Mouse (Mus musculus): Measurements from ENCODE around the gene Kmt2e. TPM values are rescaled to one million over a fixed set of nuclear protein-coding genes. Genes with fewer than 3 reads are reported as not detected.

Gene Kmt2e
- polyA plus RNA-seq, 1 experiment from 2014 or later: 27.5 TPM

DNA sequence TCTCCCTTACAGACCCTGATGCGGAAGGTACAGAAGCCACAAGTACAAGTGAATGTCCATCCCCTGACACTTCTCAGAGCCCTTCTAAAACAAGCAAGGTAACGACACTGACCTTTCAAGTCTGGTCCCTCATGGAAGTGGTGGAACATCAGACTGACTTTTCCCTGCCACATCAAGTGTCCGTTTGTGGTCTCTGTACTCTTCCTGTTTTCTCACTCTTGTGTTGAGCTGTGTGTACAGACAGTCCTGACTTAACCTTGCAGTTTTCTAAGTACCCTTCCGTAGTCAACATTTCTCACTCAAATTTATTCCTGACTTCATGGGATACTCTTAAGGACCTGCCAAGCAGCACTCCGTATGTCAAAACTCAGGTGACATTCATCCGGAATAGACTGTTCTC is 66.5 kb downstream of the Kmt2e start:
- Histone ChIP-seq H3K27me3 (ENCODE audit: insufficient read depth, low read length) (no peaks in the 10 kb centered on the region), H3K4me3 (ENCODE audit: low read depth, low read length) (no peak overlapping the region), H3K4me2 (ENCODE audit: low read depth, low read length) (no peak overlapping the region), H3K36me3 (replicated peaks; ENCODE audit: insufficient read depth, low read length) (peaks cover 71% of the 10 kb centered on the region), H3K27ac (ENCODE audit: low read depth) (no peak overlapping the region), H3K4me1 (ENCODE audit: insufficient read depth) (no peaks in the 10 kb centered on the region), H3K9me3 (ENCODE audit: low read length) (no peaks in the 10 kb centered on the region), H3K9ac (replicated peaks) (no peak overlapping the region)
- ATAC-seq (no peak), DNase-seq (no peak)
- TF ChIP-seq EP300 (IDR thresholded peaks at IDR 0.05; ENCODE audit: low read depth) (no peak), CTCF (IDR thresholded peaks at IDR 0.05; ENCODE audit: low read depth) (no peak)
- WGBS (ENCODE audit: insufficient replicate concordance): 75% methylated on average over 6 of the region's 6 CpGs

DNA sequence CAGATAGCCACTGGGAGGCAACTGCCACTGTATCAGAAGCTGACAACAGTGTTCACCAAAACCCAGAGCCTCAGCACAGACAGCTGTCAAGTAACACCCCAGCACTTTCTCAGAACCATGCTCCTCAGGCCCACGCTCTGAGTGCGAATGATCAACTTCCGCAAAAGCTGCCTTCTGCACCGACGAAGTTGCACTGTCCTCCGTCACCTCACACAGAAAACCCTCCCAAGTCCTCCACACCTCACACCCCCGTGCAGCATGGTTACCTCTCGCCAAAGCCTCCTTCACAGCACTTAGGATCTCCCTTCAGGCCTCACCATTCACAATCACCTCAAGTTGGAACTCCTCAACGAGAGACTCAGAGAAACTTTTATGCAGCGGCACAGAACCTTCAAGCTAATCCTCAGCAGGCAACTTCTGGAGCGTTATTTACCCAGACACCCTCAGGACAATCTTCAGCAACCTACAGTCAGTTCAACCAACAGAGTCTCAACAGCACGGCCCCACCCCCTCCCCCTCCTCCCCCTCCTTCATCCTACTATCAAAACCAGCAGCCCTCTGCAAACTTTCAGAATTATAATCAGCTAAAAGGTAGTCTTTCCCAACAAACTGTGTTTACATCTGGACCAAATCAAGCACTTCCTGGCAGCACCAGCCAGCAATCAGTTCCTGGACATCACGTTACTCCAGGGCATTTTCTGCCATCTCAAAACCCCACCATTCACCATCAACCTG is 67.5 kb downstream of the Kmt2e start:
- WGBS (ENCODE audit: insufficient replicate concordance): 87% methylated on average over 13 of the region's 13 CpGs
- Histone ChIP-seq H3K36me3 (replicated peaks; ENCODE audit: insufficient read depth, low read length) (peaks cover 61% of the 10 kb centered on the region), H3K4me3 (ENCODE audit: low read depth, low read length) (no peak overlapping the region), H3K9ac (replicated peaks) (no peak overlapping the region), H3K4me1 (ENCODE audit: insufficient read depth) (no peaks in the 10 kb centered on the region), H3K27me3 (ENCODE audit: insufficient read depth, low read length) (no peaks in the 10 kb centered on the region), H3K9me3 (ENCODE audit: low read length) (no peaks in the 10 kb centered on the region), H3K4me2 (ENCODE audit: low read depth, low read length) (no peak overlapping the region), H3K27ac (ENCODE audit: low read depth) (no peak overlapping the region)
- ATAC-seq: no peak
- no peak for DNase-seq
- TF ChIP-seq EP300 (IDR thresholded peaks at IDR 0.05; ENCODE audit: low read depth) (no peak), CTCF (IDR thresholded peaks at IDR 0.05; ENCODE audit: low read depth) (no peak)

DNA sequence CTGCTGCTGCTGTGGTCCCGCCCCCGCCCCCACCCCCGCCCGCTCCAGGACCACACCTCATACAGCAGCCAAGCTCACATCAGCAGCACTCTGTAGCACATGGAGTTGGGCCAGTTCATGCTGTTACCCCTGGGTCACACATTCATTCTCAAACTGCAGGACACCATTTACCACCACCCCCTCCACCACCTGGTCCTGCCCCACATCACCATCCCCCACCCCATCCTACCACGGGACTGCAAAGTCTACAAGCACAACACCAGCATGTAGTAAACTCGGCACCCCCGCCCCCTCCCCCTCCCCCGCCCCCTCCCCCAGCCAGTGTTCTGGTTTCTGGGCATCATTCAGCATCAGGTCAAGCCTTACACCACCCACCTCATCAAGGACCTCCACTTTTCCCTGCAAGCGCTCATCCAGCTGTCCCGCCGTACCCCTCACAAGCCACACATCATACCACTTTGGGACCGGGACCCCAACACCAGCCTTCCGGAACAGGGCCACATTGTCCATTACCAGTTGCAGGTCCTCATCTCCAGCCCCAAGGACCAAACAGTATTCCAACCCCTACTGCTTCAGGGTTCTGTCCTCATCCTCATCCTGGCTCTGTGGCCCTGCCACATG is 68.2 kb downstream of the Kmt2e start:
- no peak for DNase-seq
- H3K27ac ChIP-seq (ENCODE audit: low read depth): no peak overlapping the region
- ATAC-seq: peak; percentile 21; the same call in 1 of the 2 replicates
- no peaks in the 10 kb centered on the region for H3K9me3 ChIP-seq (ENCODE audit: low read length)
- peaks cover 57% of the 10 kb centered on the region for H3K36me3 ChIP-seq (replicated peaks; ENCODE audit: insufficient read depth, low read length)
- H3K27me3 ChIP-seq (ENCODE audit: insufficient read depth, low read length): no peaks in the 10 kb centered on the region
- H3K4me3 ChIP-seq (ENCODE audit: low read depth, low read length): no peak overlapping the region
- no peaks in the 10 kb centered on the region for H3K4me1 ChIP-seq (ENCODE audit: insufficient read depth)
- no peak overlapping the region for H3K9ac ChIP-seq (replicated peaks)
- H3K4me2 ChIP-seq (ENCODE audit: low read depth, low read length): no peak overlapping the region
- 85% methylated on average over 9 of the region's 13 CpGs for WGBS (ENCODE audit: insufficient replicate concordance)
- TF ChIP-seq CTCF (IDR thresholded peaks at IDR 0.05; ENCODE audit: low read depth) (no peak), EP300 (IDR thresholded peaks at IDR 0.05; ENCODE audit: low read depth) (no peak)

DNA sequence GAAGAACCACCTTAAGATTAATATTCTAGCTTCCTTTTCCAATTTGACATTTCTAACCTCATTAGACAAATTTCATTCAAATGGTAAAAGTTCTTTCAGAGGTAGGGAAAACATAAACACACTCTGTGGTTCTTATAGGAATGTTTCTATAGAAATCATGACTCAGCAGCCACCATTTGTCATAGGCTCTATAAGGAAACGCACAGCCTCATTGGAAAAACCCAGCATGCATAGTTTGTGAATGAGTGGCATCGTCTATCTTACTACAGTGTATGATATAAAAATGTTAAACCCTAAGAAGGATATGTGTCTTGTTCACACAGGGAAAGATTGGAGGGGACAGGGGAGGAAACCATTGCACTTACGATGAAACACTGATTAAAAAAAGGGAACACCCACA is 71.3 kb downstream of the Kmt2e start:
- ATAC-seq: no peak
- Histone ChIP-seq H3K9me3 (ENCODE audit: low read length) (no peaks in the 10 kb centered on the region), H3K4me1 (ENCODE audit: insufficient read depth) (no peaks in the 10 kb centered on the region), H3K9ac (replicated peaks) (no peak overlapping the region), H3K36me3 (replicated peaks; ENCODE audit: insufficient read depth, low read length) (peaks cover 32% of the 10 kb centered on the region), H3K4me3 (ENCODE audit: low read depth, low read length) (no peak overlapping the region), H3K27me3 (ENCODE audit: insufficient read depth, low read length) (no peaks in the 10 kb centered on the region), H3K4me2 (ENCODE audit: low read depth, low read length) (no peak overlapping the region), H3K27ac (ENCODE audit: low read depth) (no peak overlapping the region)
- TF ChIP-seq EP300 (IDR thresholded peaks at IDR 0.05; ENCODE audit: low read depth) (no peak), CTCF (IDR thresholded peaks at IDR 0.05; ENCODE audit: low read depth) (no peak)
- WGBS (ENCODE audit: insufficient replicate concordance): 71% methylated on average over 3 of the region's 3 CpGs
- no peak for DNase-seq

DNA sequence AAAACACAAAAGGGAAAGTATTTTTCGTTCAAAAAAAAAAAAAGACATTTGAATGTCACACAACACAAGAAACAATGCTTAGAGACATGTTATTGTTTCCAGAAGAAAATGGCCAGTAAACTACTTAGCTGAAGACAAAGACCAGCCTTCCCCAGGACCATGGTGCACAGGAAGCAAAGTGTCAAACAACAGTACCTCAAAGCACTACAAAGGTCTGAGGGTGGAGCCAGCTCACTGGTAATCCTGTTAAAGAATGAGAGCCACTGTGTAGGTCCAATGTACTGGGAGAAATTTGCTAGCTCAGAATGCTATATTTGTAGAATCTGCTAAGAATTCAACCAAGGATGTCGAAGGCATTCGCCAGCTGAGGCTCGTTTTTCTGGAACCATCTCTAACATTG is 73.0 kb downstream of the Kmt2e start:
- WGBS (ENCODE audit: insufficient replicate concordance): 86% methylated on average over 4 of the region's 4 CpGs
- Histone ChIP-seq H3K9me3 (ENCODE audit: low read length) (no peaks in the 10 kb centered on the region), H3K4me2 (ENCODE audit: low read depth, low read length) (no peak overlapping the region), H3K4me3 (ENCODE audit: low read depth, low read length) (no peak overlapping the region), H3K9ac (replicated peaks) (no peak overlapping the region), H3K4me1 (ENCODE audit: insufficient read depth) (no peaks in the 10 kb centered on the region), H3K36me3 (replicated peaks; ENCODE audit: insufficient read depth, low read length) (peaks cover 16% of the 10 kb centered on the region), H3K27me3 (ENCODE audit: insufficient read depth, low read length) (no peaks in the 10 kb centered on the region), H3K27ac (ENCODE audit: low read depth) (no peak overlapping the region)
- ATAC-seq: no peak
- TF ChIP-seq CTCF (IDR thresholded peaks at IDR 0.05; ENCODE audit: low read depth) (no peak), EP300 (IDR thresholded peaks at IDR 0.05; ENCODE audit: low read depth) (no peak)
- DNase-seq: no peak

DNA sequence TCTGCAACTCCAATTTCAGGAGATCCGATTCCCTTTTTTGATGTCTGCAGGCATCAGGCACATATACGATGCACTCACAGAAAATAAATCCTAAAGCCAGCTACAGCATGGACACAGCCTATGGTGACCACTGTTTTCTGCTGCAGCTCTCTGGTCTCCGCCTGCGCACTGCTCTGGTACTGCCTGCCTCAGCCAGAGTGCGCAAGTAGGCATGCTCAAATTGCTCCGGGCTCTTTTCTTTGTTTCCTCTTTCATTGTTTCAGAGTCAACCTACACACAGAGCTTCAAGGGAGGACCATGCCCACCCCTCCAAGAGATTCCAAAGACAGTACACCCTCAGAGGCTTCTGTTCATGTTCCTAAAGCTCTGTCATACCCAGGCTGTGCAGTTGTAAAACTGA is 74.4 kb downstream of the Kmt2e start:
- no peak overlapping the region for H3K27ac ChIP-seq (ENCODE audit: low read depth)
- no peak overlapping the region for H3K4me2 ChIP-seq (ENCODE audit: low read depth, low read length)
- H3K27me3 ChIP-seq (ENCODE audit: insufficient read depth, low read length): no peaks in the 10 kb centered on the region
- H3K36me3 ChIP-seq (replicated peaks; ENCODE audit: insufficient read depth, low read length): peaks cover 16% of the 10 kb centered on the region
- WGBS (ENCODE audit: insufficient replicate concordance): 84% methylated on average over 6 of the region's 6 CpGs
- ATAC-seq: no peak
- no peak overlapping the region for H3K9ac ChIP-seq (replicated peaks)
- DNase-seq: no peak
- TF ChIP-seq EP300 (IDR thresholded peaks at IDR 0.05; ENCODE audit: low read depth) (no peak), CTCF (IDR thresholded peaks at IDR 0.05; ENCODE audit: low read depth) (no peak)
- no peaks in the 10 kb centered on the region for H3K4me1 ChIP-seq (ENCODE audit: insufficient read depth)
- no peak overlapping the region for H3K4me3 ChIP-seq (ENCODE audit: low read depth, low read length)
- no peaks in the 10 kb centered on the region for H3K9me3 ChIP-seq (ENCODE audit: low read length)
